Mouse (Mus musculus): ENCODE measurements at regions not wholly inside any gene's neighbourhood (a gene's known extent, or its start where the extent isn't known, plus 50 kb on each side); places are given as distances from the start of the nearest gene placed in this dataset.

- in situ Hi-C loops (cut with MboI; ENCODE audit: unreplicated experiment in 2 of 2), result no loop called here
These were observed 1322.4 kb upstream of the A1bg start for GRCm38 (mm10) chr15:62245237-62245636.

- in situ Hi-C loops (cut with MboI; ENCODE audit: unreplicated experiment in 2 of 2), result no loop called here
These were observed 1322.0 kb upstream of the A1bg start for GRCm38 (mm10) chr15:62244819-62245218.

GRCm38 (mm10) chr15:62240031-62240430 is 1317.2 kb upstream of the A1bg start:
- in situ Hi-C loops (cut with MboI; ENCODE audit: unreplicated experiment in 2 of 2), result no loop called here

- in situ Hi-C loops (cut with MboI; ENCODE audit: unreplicated experiment in 2 of 2), result no loop called here
These were observed 1315.8 kb upstream of the A1bg start for GRCm38 (mm10) chr15:62238503-62239045.

GRCm38 (mm10) chr15:62236056-62236455 is 1313.2 kb upstream of the A1bg start:
- in situ Hi-C loops (cut with MboI; ENCODE audit: unreplicated experiment in 2 of 2), result no loop called here

GRCm38 (mm10) chr15:62234182-62234760 is 1311.5 kb upstream of the A1bg start:
- in situ Hi-C loops (cut with MboI; ENCODE audit: unreplicated experiment in 2 of 2), result no loop called here

- in situ Hi-C loops (cut with MboI; ENCODE audit: unreplicated experiment in 2 of 2), result no loop called here
These were observed 1310.3 kb upstream of the A1bg start for GRCm38 (mm10) chr15:62233154-62233553.

GRCm38 (mm10) chr15:62231709-62232108 is 1308.9 kb upstream of the A1bg start:
- in situ Hi-C loops (cut with MboI; ENCODE audit: unreplicated experiment in 2 of 2), result no loop called here

- in situ Hi-C loops (cut with MboI; ENCODE audit: unreplicated experiment in 2 of 2), result no loop called here
These were observed 1308.0 kb upstream of the A1bg start for GRCm38 (mm10) chr15:62230773-62231172.

GRCm38 (mm10) chr15:62229491-62230283 is 1306.9 kb upstream of the A1bg start:
- in situ Hi-C loops (cut with MboI; ENCODE audit: unreplicated experiment in 2 of 2), result no loop called here

- in situ Hi-C loops (cut with MboI; ENCODE audit: unreplicated experiment in 2 of 2), result no loop called here
These were observed 1306.2 kb upstream of the A1bg start for GRCm38 (mm10) chr15:62229023-62229422.

GRCm38 (mm10) chr15:62224798-62225197 is 1302.0 kb upstream of the A1bg start:
- in situ Hi-C loops (cut with MboI; ENCODE audit: unreplicated experiment in 2 of 2), result no loop called here

GRCm38 (mm10) chr15:62224191-62224590 is 1301.4 kb upstream of the A1bg start:
- in situ Hi-C loops (cut with MboI; ENCODE audit: unreplicated experiment in 2 of 2), result no loop called here

- in situ Hi-C loops (cut with MboI; ENCODE audit: unreplicated experiment in 2 of 2), result no loop called here
These were observed 1300.5 kb upstream of the A1bg start for GRCm38 (mm10) chr15:62223156-62223840.

GRCm38 (mm10) chr15:62222731-62223130 is 1299.9 kb upstream of the A1bg start:
- in situ Hi-C loops (cut with MboI; ENCODE audit: unreplicated experiment in 2 of 2), result no loop called here

GRCm38 (mm10) chr15:62222201-62222600 is 1299.4 kb upstream of the A1bg start:
- in situ Hi-C loops (cut with MboI; ENCODE audit: unreplicated experiment in 2 of 2), result no loop called here

- in situ Hi-C loops (cut with MboI; ENCODE audit: unreplicated experiment in 2 of 2), result no loop called here
These were observed 1298.4 kb upstream of the A1bg start for GRCm38 (mm10) chr15:62221024-62221819.

- in situ Hi-C loops (cut with MboI; ENCODE audit: unreplicated experiment in 2 of 2), result no loop called here
These were observed 1297.8 kb upstream of the A1bg start for GRCm38 (mm10) chr15:62220620-62221019.

GRCm38 (mm10) chr15:62219934-62220540 is 1297.2 kb upstream of the A1bg start:
- in situ Hi-C loops (cut with MboI; ENCODE audit: unreplicated experiment in 2 of 2), result no loop called here

Data from v-Abl transformed pro-B cells (cell line).